Mouse (Mus musculus): ENCODE results near the gene Upk3a.

Gene Upk3a

GRCm38 (mm10) chr15:85016951-85017664, at the start of gene Upk3a:
Gene Upk3a, plus strand, starts transcription at chr15:85017141.
- peak; percentile 27 for DNase-seq

DNA sequence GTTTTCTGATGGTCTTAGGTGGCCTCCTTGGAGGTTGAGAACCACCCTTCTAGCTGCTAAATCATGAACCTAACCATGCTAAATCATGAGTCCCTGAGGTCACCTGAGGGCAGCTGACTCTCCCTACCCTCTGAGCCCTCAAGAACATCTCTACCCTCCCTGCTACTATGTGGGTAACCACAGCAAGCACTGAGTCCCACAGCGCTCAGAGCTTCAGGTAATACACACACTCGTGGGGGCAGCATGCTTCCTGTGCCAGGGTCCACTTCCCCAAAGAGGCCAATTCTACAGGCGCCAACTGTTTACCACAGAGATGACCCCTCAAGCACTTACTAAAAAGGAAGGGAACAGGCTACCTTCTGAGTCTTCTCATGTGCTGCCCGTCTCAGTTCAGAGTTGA, 48.4 kb upstream of the Upk3a start:
- no peak for DNase-seq

DNA sequence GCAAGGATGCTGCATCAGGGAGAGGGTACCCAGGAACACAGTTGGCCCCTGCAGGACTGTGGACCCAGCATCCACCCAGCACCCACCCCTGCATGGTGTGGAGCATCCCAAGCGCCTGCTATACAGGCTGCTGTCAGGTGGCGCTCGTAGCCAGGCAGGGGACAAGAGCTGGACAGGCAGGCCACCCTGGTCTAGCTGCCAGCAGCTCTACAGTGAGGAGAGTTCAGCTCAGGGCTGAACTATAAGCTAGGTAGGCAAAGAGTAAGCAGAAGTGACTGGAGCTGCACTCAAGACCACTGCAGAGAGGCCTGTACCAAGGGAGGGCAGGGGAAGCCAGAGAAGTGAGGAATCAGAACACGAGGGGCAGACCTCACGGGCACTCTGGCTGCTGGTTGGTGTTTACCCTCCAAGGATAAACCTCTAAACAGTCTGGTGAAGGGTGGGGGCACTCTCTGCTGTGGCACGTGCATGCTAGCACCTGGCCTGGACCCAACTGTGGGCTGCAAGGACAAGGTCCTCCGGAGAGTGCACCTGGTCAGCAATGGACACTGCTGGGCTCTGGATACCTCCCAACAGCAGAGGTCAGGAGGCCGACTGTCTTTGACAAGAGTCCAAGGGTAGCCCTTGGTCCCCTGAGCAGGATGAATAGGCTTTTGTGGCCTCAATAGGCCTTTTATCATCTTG, 43.9 kb upstream of the Upk3a start:
- peak; percentile 71 for DNase-seq

GRCm38 (mm10) chr15:84973544-84973871, 43.4 kb upstream of the Upk3a start:
- DNase-seq: no peak

- no peak for DNase-seq
These were observed 41.2 kb upstream of the Upk3a start for GRCm38 (mm10) chr15:84975729-84976128.

- no peak for DNase-seq
These were observed 35.2 kb upstream of the Upk3a start for GRCm38 (mm10) chr15:84981609-84982313.

- DNase-seq: no peak
These were observed 34.1 kb upstream of the Upk3a start for GRCm38 (mm10) chr15:84982888-84983287.

GRCm38 (mm10) chr15:84983721-84984120, 33.2 kb upstream of the Upk3a start:
- no peak for DNase-seq

DNA sequence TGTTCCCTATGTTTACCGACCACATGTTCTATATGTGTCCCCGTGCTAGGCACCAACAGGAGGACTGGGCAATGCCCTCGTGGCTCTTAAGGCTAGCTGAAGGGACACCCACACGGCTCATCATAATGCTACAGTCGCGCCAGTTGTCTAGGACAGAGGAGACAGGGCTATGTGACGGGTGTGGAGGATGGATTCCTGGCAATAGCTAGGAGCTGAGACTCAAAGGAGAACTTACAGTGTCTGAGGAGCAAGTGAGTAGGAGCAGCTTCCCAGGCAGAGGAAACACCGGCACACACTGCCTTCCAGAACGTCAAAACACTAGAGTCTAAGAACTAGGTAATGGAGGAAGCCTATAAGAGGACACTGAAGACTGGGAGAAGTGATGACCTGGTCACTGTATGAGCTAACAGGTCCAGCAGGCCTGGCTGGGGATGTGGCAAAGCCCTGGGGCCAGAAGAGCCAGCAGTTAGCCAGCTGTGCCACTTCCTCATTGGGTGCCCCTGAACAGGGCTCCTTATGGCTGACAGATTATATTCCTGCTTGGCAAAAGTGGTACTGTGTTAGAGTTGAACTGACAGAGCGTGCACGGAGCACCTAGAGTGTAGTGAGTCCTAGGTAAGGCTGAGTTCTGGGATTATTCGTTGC, 31.3 kb upstream of the Upk3a start:
- no peak for DNase-seq

GRCm38 (mm10) chr15:84986171-84987019, 30.5 kb upstream of the Upk3a start:
- peak; percentile 15 for DNase-seq

DNA sequence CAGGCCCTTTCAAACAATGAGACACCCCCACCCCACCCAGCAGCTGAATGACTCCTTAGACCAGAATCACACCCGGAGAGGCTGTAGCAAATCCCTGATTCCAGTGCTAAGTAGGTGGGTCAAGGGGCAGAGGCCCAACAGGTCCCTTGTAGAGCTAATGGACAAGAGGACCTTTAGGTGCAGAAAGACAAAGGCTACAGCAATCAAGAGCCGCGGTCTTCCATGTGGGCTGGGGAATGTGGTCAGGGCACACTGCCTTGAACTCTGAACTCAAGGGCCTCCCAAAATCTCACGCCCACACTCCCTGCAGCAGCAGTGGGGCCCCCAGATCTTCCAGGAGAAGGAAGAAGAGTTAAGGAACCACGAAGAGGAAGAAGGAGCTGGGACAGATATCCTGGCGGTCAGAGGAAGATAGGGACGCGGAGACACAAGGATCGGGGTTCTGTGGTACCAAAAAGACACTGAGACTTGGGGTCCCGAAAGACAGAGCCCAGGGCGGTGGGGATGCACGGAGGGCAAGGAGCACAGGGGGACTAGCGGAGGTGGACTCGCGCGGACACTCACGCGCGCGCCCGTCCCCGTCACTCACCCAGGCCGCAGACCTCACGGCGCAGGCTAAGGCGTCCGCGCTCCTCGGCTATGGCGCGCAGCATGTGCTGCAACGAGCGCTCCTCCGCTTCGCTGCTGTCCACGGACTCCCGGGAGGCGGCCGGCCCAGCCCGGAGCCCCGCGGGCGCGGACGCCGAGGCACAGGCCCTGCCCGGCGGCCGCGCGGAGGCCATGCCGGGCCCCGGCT, 29.7 kb upstream of the Upk3a start:
- DNase-seq: peak; percentile 66

- DNase-seq: peak; percentile 89
These were observed 28.8 kb upstream of the Upk3a start, which contains the start of gene 5031439G07Rik for GRCm38 (mm10) chr15:84987874-84988825. Gene 5031439G07Rik, minus strand, starts transcription at chr15:84988551.

DNA sequence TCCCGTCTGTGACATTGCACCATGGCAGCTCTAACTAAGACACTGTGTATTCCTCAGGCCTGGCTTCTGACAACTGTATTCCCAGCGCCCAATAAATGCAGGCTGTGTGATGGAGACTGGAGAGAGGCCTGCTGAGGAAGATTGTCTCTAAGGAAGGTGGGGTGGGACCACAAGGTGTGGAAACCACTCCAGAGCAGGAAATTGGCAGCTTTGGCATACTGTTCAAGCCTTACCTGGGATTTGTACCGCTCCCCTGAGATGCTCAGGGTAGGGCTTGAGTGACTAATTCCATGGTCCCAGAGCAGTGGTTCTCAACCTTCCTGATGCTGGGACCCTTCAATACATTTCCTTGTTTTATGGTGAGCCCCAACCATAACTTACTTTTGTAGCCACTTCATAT, 27.8 kb upstream of the Upk3a start:
- DNase-seq: no peak

- DNase-seq: peak; percentile 31
These were observed 27.2 kb upstream of the Upk3a start for GRCm38 (mm10) chr15:84989771-84990170.

DNA sequence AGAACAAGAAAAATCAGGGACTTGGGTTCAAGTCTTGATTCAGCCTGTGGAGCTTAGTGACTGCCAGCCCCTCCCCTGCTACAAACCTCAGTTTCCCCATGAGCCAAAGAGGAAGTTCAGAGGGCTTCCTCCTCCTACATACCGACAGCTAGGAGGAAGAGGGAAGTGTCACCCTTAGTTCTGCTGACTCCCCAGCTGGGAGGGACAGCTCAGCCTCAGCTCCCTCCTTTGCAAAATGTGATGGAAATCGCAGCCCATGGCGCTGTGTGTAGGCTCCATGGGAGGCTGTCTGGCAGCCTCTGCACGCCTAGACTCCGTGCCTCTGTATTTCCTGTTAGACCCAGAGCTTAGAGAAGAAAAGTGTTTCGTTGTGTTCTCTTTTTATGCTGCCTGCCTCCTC, 22.4 kb upstream of the Upk3a start:
- DNase-seq: no peak

DNA sequence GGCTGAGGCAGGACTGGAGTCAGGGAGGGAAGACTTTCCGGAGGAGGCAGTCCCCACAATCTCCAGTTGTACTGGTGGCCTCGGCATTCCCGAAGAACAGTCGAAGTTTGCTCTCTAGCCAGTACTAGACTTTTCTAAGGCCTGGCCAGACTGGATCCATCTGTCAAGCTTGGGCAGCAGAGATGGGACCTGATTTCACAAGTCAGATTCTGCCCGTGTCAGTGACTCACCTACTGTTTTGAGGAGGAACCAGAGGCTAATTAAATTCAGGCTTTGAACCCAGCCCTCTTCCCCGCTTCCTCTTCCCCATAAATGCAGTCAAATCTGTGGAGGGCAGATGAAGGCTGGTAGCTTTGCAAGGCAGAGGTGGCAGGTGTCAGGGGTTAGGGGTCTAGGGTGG, 21.9 kb upstream of the Upk3a start:
- DNase-seq: no peak

- peak; percentile 27 for DNase-seq
These were observed 21.0 kb upstream of the Upk3a start for GRCm38 (mm10) chr15:84995967-84996366.

- DNase-seq: no peak
These were observed 19.0 kb upstream of the Upk3a start for GRCm38 (mm10) chr15:84997768-84998454.

GRCm38 (mm10) chr15:84999911-85000310, 17.0 kb upstream of the Upk3a start:
- DNase-seq: no peak

Data from cerebellum, adult 11-12 months (tissue).